Mouse (Mus musculus): ENCODE data around the gene Uhrf1bp1l. TPM values are rescaled to one million over a fixed set of nuclear protein-coding genes. Genes with fewer than 3 reads are reported as not detected.
"Not testable (repeated sequence)": the region's sequence is repeated elsewhere in the genome, so short reads cannot be mapped to it uniquely, and the experiment has no call there.

Uhrf1bp1l gene
- 10 to 100 TPM; 75.0 to 78.5 TPM for total RNA-seq (2021)

DNA sequence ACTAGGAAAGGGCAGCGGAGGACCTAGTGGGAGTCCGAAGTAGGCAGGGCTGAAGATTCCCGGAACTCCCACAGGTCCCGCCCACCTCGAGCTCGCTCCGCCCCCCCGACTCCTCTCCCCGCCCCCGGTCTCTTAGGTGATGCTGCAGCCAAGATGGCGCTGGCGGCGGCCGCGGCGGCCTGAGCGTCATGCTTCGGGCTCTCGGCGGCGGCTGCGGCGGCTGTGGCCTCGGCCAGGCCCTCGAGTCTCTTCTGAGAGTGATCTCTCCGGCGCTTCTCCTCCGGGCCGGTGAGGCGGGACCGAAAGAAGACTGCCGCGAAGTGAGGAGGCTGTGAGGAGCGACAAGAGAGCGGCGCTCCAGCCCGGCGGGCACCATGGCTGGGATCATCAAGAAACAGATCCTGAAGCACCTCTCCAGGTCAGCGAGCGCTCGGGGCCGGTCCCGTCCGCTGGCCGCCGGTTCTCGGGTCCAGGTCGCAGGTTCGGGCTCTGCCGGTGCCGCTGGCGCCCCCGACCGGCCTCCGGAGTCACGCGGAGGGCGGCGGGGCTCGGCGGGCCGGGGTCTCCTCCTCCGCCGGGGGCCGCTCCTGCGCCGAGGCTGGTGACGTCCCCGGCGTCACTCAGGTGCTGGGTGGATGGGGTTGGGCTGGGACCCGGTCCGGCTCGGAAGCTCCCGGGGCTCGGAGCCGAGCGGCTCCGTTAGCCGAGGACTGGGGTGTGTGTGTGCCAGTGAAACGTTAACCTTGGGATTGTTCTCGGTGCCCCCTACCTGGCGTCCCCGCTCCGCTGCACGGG lies at the start of gene Uhrf1bp1l:
Gene Uhrf1bp1l, plus strand, starts transcription at position 121 of the 795 bp plus-strand sequence.
- intact Hi-C loops (cut with DNase I): no loop called here
- peak; percentile 77 to 94 for DNase-seq (ENCODE audit: extremely low spot score in 1 of 2, low spot score in 2 of 2)

DNA sequence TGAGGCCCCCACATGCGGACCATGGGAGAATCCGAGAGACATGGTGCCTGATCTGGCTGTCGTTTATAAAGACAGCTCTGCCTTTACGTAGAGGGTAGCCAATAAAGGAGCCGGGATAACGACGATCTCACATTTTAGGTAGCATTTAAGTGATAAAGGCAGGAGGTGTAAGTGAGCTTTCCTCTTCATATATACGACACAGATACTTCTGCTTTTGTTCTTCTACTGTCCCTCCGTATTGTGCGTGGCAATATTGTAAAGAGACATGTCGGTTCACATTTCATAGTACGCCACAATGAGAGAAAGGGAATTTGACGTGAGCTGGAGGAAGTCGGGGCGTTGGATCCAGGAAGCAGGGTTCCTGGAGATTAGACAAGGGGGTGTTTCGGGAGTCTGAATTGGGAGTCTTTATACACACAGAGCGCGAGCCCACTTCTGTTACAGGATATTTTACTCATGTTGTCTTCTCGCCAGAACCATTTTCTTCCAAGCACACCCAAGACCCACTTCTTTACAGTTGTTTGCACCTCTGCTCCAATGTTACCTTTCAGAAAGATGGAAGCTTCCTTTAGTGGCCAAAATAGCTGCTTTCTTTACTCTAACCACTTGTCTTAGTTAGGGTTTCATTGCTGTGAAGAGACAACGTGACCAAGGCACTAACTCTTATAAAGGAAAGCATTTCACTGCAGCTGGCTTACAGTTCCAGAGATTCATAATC lies 49.4 kb upstream of the Uhrf1bp1l start:
- no peak for DNase-seq (ENCODE audit: extremely low spot score in 1 of 2, low spot score in 2 of 2)
- intact Hi-C loops (cut with DNase I): no loop called here

DNA sequence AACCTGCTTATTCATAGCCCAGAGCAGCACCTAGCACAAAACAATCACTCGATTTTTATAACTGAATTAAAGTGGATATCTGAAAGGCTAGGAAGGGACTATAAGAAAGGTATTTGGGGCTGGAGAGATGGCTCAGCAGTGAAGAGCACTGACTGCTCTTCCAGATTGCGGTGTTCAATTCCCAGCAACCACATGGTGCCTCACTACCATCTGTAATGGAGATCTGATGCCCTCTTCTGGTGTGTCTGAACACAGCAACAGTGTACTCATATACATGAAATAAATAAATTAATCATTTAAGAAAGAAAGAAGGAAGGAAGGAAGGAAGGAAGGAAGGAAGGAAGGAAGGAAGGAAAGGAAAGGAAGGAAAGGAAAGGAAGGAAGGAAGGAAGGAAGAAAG lies 48.5 kb upstream of the Uhrf1bp1l start:
- intact Hi-C loops (cut with DNase I); DNase-seq (ENCODE audit: extremely low spot score in 1 of 2, low spot score in 2 of 2): not testable (repeated sequence)

DNA sequence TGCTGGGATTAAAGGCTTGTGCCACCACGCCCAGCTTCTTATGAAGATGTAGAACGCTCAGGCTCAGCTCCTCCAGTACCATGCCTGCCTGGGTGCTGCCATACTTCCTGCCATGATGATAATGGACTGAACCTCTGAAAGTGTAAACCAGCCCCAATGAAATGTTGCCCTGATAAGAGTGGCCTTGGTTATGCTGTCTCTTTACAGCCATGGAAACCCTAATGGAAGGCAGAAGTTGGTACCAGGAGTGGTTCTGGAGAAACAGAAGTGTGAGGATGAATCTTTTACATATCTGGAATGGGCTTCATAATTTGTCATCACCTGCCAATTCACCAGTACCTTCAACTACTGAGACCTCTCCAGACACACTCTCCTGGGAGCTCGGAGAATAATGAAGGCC lies 46.8 kb upstream of the Uhrf1bp1l start:
- intact Hi-C loops (cut with DNase I): no loop called here
- no peak for DNase-seq (ENCODE audit: extremely low spot score in 1 of 2, low spot score in 2 of 2)

DNA sequence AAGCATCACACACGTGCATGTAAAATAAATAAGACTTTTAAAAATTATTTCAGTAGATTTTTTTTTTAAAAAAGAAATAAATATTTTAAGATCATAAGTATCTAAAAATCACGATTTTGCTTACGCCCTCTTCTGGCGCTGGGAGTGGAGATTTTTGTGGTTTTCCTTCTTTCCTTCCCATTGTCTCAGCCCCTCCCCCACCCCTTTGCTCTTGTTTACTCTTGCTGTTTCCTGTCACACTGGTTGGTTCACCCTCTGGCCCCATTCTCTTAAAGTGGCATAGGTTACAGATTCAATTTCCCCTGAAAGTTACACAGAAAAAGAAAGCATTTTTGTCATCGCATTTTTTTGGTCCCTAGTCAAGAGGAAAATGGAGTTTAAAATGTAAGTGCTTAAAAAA lies 41.7 kb upstream of the Uhrf1bp1l start:
- DNase-seq (ENCODE audit: extremely low spot score in 1 of 2, low spot score in 2 of 2): no peak
- intact Hi-C loops (cut with DNase I): no loop called here

DNA sequence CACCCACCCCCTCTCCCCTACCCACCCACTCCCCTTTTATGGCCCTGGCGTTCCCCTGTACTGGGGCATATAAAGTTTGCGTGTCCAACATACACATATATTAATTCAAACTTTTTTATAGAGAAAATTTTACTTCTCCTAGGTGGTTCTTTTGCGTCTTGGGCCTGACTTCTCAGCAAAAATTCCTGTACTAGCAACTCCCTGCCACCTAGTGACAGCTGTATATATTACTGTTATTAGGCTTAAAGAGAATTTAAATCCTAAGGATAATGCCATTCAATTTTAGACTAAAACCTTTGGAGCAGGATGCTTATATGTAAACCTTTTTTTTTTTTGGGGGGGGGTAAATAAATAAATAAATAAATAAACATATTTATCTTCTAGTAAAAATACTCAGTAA lies 37.4 kb upstream of the Uhrf1bp1l start:
- no peak for DNase-seq (ENCODE audit: extremely low spot score in 1 of 2, low spot score in 2 of 2)
- intact Hi-C loops (cut with DNase I): no loop called here

DNA sequence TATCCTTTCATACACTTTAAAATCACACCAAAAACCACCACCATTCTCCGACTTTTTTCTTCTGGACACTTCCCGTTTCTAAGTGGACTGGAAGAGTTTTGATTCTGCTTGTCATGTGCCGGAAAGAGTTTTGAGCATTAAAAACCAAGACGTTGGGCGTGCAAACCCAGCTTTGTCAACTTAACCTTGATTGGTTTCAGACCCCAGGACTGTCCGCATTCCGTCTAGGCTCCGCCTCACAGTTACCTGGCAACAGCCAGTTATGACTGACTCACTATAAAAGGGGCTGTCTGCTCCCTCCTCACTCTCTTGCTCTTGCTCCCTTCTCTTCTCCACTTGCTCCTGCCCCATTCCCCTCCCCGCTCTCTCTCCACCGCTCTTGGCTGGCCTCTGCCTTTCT lies 36.1 kb upstream of the Uhrf1bp1l start:
- intact Hi-C loops (cut with DNase I): no loop called here
- no peak for DNase-seq (ENCODE audit: extremely low spot score in 1 of 2, low spot score in 2 of 2)

DNA sequence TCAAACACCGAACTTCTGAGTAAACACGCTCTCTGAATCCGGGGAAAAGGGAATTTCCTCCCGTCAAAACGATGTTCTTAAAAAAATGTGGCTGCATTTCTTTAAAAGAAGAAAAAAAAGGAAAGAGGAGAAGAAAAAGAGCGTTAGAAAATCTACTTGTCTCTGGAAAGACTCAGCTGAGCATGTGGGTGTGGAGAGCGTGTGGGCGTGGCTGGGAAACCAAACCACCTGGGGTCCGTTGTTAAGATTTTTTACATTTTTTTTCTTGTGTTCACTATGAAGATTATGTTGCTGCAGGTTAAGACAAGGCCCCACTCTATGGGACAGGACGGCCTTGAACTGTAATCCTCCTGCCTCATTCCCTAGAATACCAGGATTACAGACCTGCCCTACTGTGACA lies 29.9 kb upstream of the Uhrf1bp1l start:
- intact Hi-C loops (cut with DNase I): no loop called here
- DNase-seq (ENCODE audit: extremely low spot score in 1 of 2, low spot score in 2 of 2): no peak

DNA sequence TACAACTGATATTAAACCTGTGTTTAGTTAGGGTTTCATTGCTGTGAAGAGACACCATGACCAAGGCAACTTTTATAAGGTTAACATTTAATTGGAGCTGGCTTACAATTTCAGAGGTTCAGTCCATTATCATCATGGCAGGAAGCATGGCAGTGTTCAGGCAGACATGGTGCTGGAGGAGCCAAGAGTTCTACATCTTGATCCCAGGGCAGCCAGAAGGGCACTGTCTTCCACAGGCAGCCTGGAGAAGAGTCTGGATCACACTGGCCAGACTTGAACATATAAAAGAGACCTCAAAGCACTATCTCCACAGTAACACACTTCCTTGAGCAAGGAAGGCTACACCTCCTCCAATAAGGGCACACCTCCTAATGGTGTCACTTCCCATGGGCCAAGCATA lies 24.5 kb upstream of the Uhrf1bp1l start:
- intact Hi-C loops (cut with DNase I): no loop called here
- DNase-seq (ENCODE audit: extremely low spot score in 1 of 2, low spot score in 2 of 2): no peak

DNA sequence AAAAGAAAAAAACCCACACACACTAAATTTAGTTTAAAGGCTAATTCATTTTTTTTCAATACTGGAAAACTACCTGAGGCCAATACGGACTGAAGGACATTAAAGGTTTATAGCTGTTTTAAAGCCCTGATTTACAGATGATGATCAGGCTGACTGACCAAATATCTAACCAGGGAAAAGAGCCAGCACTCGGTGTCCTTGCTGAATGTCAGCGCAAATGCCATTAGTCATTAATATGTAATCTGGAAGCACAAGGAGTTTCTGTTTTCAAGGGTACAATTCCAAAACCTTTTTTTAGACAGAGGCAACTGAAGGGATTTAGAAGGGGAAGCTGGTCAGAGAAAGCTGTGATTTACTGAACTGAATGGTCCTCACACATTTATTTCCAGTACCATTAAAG lies 24.0 kb upstream of the Uhrf1bp1l start:
- intact Hi-C loops (cut with DNase I): no loop called here
- no peak for DNase-seq (ENCODE audit: extremely low spot score in 1 of 2, low spot score in 2 of 2)

DNA sequence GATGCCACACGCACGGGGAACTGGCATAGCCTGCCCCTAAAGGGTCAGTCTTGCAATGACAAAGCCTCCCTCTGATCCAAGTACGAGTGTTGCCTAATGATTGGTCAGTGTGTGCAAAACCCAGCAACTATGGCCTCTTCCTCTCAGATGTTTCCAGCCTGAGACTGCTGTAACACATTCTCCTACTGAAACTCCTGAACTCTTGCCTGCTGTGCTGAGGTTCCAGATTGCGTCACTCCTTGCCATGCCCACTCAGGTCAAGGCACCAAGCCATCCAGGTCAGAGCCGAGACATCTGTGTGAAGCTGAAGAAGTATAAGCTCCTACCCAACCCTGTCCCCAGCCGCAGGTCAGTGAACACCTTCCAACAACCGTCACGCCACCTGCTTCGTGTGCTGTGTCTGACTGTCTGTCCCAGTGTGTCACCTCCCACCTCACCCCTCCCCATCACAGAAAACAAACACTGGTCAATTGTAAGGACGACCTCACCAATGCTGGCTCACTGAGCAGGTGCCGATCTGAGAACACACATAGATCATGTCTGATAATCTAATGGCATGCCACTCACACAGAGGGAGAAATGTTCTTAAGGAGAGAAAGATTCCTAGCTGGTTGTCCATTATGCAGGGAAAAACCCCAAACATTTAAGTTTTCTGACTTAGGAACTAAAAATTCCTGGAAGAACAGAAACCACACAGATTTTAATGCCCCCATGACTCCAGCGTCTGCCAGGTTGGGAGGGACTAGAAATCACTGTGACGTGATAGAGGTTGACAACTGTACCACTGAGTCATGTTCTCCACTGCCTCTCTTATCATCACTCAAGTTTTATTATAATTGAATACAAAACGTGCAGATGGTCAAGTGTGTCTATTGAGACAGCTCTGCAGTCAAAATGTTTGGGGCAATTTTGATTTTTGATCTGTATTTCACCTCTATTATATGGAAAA lies 22.3 kb upstream of the Uhrf1bp1l start:
- DNase-seq (ENCODE audit: extremely low spot score in 1 of 2, low spot score in 2 of 2): no peak
- intact Hi-C loops (cut with DNase I): no loop called here

DNA sequence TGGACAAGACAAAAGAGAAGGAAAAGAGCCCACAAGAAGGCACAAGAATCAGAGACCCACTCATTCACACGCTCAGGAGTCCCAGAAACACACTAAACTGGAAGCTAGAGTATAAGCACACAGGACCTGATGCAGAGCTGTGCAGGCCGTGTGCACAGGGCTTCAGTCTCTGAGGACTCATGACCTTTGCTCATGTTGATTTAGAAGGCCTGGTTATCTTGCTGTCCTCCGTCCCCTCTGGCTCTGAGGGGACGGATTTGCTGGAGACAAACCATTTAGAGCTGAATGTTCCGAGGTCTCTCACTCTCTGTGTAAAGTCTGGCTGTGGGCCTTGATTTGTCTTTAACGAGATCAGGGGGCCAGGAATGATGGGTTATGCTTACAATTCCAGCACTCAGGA lies 14.4 kb upstream of the Uhrf1bp1l start:
- intact Hi-C loops (cut with DNase I): loop anchor here (10.0 kb wide), 1 partner anchor 314 kb away; no protein-coding TSS in a partner anchor
- no peak for DNase-seq (ENCODE audit: extremely low spot score in 1 of 2, low spot score in 2 of 2)

DNA sequence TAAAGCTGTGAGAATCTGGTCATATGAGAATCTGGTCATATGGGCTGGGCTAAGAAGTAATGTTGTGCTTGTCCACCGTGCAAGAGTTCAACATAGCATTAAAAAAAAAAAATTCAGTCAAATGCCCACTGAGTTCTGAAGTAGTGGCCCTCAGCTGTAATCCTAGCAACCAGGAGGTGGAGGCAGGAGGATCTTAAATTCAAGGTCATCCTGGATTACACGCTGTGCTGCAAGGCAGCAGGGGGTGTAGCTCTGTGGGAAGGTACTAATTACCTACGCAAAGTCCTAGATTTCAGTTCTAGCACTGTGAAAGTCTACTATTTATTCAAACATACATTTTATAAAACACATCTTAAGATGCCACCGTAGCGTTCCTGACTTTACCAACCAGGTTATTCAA lies 13.4 kb upstream of the Uhrf1bp1l start:
- no peak for DNase-seq (ENCODE audit: extremely low spot score in 1 of 2, low spot score in 2 of 2)
- intact Hi-C loops (cut with DNase I): loop anchor here (10.0 kb wide), 1 partner anchor 313 kb away; no protein-coding TSS in a partner anchor

DNA sequence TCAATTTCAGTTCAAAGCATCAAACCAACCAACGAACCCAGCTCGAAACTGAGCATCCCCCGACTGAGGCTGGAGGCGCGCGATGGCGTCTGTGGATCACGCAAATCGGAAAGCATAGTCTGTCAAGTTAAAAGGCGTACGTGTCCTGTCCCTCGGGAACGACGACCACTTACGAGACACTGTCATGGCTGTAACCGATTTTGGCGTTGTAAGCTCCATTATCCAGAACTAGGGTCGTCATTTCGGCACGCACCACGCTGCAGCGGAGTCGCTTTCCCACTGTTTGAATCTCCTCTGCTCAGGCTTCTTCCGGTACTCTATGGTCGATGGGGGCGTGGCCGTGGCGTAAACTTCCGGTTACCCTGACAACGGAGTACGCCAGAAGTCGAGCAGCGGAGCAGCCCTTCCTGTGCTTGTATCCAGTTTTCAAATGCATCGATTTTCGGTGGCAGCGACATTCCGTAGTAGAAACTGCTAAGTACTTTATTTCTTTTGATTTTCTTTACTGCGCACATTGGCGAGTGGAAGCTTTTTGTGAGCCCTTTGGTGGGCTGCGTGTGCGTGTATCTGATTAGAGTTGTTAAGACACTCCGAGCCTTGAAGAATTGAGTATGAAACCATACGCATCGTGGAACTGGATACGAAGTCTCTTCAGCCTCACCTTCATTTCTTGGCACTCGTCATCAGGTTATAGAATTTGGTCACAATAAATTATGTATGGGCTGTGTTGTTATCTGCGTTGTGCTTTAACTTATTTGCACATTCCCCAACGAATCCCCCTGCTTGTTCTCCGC lies 12.6 kb upstream of the Uhrf1bp1l start, which contains the start of gene Actr6:
Gene Actr6, minus strand, starts transcription at position 295 of the 794 bp plus-strand sequence.
- intact Hi-C loops (cut with DNase I): loop anchor here (10.0 kb wide), 1 partner anchor 313 kb away; no protein-coding TSS in a partner anchor

DNA sequence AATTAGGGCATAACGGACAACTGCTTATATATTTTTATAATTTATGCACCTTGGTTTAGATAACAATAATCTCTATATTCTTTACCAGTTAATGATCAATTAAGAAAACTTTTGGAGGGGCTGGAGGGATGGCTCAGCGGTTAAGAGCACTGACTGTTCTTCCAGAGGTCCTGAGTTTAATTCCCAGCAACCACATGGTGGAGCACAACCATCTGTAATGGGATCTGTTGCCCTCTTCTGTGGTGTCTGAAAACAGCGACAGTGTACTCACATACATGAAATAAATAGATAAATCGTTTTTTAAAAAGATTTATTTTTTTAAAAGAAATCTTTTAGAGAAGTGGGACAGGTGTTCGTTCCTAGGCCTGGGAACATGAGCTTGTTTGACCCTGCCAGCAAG lies 7.7 kb upstream of the Uhrf1bp1l start:
- no peak for DNase-seq (ENCODE audit: extremely low spot score in 1 of 2, low spot score in 2 of 2)
- intact Hi-C loops (cut with DNase I): loop anchor here (10.0 kb wide), 1 partner anchor 308 kb away; no protein-coding TSS in a partner anchor

More for the DNA sequence above, 12.6 kb upstream of the Uhrf1bp1l start, which contains the start of gene Actr6:
- DNase-seq (ENCODE audit: extremely low spot score in 1 of 2, low spot score in 2 of 2): peak; percentile 94 to 95

DNA sequence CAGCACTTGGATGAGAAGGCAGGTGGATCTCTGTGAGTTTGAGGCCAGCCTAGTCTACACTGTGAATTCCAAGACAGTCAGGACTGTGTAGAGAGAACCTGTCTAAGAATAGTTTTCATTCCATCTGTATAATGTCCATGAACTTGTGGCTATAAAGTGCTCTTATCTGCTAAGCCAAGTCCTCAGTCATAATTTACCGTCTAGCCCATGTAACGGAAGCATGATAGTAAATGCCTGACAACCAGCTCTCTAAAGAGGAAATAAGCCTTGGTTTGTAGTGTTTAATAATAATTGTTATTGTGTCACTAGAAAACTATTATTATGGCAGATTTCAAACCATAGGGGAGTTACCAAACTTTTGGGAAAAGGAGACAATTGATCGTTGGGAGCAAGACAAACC lies 6.9 kb upstream of the Uhrf1bp1l start:
- intact Hi-C loops (cut with DNase I): loop anchor here (10.0 kb wide), 1 partner anchor 307 kb away; no protein-coding TSS in a partner anchor
- no peak for DNase-seq (ENCODE audit: extremely low spot score in 1 of 2, low spot score in 2 of 2)

DNA sequence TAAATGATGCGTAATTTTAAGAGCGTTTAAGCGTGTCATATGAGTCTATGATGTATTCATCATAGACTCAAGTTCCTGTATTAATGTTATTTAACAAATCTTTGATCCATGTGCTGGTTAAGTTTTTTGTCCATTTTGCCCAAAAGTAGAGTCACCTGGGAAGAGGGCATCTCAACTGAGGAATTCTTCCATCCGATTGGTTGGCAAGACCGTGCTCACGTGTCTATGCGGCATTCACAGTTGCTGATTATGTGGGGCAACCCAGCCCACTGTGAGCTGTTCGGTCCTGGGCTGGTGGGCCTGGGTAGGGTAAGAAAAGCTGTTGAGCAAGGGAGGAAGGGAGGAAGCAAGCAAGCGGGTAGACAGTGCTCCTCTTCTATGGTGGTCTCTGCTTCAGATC lies 6.4 kb upstream of the Uhrf1bp1l start:
- DNase-seq (ENCODE audit: extremely low spot score in 1 of 2, low spot score in 2 of 2): no peak
- intact Hi-C loops (cut with DNase I): loop anchor here (10.0 kb wide), 1 partner anchor 306 kb away; no protein-coding TSS in a partner anchor

DNA sequence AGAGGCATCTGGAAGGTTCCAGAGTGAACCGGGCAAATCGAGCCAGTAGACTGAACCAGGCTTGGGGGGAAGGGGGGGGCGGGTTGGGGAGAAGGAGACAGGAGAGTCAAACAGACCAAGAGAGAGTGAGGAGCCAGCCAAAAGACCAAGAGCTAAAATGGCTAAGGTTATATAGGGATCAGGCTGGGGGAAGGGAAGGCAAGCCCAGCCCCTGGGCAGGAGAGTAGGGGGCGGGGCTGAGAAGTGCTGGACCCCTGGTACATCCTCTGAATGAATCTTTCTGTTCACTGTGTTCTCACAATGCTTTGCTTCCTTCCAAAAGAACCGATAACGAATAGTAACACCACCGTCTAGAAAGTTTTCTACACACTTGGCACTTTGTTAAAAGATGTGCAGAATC lies 5.1 kb upstream of the Uhrf1bp1l start:
- intact Hi-C loops (cut with DNase I): loop anchor here (10.0 kb wide), 1 partner anchor 305 kb away; no protein-coding TSS in a partner anchor
- DNase-seq (ENCODE audit: extremely low spot score in 1 of 2, low spot score in 2 of 2): no peak
